Mouse (Mus musculus) C2C12 (cell line): ENCODE measurements around the gene 7420426K07Rik.

Experiments
- CTCF ChIP-seq: IDR thresholded peaks from one replicate; pipeline ENCODE4 v1.5.1; 2011; ENCODE audit not compliant: control insufficient read depth, insufficient read depth, insufficient read length
- FOSL1 ChIP-seq: IDR thresholded peaks from one replicate; pipeline ENCODE4 v1.8.0; 2011; ENCODE audit warnings: mild to moderate bottlenecking, low read length; ENCODE audit not compliant: poor library complexity, insufficient read depth, severe bottlenecking
- MAX ChIP-seq: IDR thresholded peaks from one replicate; pipeline ENCODE4 v1.6.1; 2011; ENCODE audit warnings: mild to moderate bottlenecking, control low read depth
- MYOG ChIP-seq: IDR thresholded peaks from one replicate; pipeline ENCODE4 v1.6.1; 2011; ENCODE audit not compliant: control insufficient read depth, insufficient read length; ENCODE audit errors: extremely low read depth
- USF1 ChIP-seq: IDR thresholded peaks from one replicate; pipeline ENCODE4 v1.6.1; 2011; ENCODE audit warnings: low read depth, mild to moderate bottlenecking, control low read depth, moderate library complexity

- TF ChIP-seq CTCF (no peak), MYOG (no peak), FOSL1 (no peak), MAX (no peak), USF1 (no peak)
Observed at GRCm38 (mm10) chr9:98864571-98864970, 38.3 kb upstream of the 7420426K07Rik start, which contains the start of gene Prr23a3.
